Mouse (Mus musculus) E14TG2a.4 (cell line): ENCODE data around the gene Cdh8.
"Not testable (repeated sequence)": the region's sequence is repeated elsewhere in the genome, so short reads cannot be mapped to it uniquely, and the experiment has no call there.

ENCODE experiments used
- CTCF ChIP-seq: conservative IDR thresholded peaks from 2 replicates; pipeline ENCODE4 v1.5.1; 2014; ENCODE audit warnings: low read length
- NANOG ChIP-seq: IDR thresholded peaks from 2 replicates; pipeline ENCODE4 v1.6.1; 2014; ENCODE audit warnings: borderline replicate concordance, low read length, mixed read lengths
- POU5F1 ChIP-seq: IDR thresholded peaks from 2 replicates; pipeline ENCODE4 v1.6.1; 2014; ENCODE audit warnings: low read length, borderline replicate concordance

DNA sequence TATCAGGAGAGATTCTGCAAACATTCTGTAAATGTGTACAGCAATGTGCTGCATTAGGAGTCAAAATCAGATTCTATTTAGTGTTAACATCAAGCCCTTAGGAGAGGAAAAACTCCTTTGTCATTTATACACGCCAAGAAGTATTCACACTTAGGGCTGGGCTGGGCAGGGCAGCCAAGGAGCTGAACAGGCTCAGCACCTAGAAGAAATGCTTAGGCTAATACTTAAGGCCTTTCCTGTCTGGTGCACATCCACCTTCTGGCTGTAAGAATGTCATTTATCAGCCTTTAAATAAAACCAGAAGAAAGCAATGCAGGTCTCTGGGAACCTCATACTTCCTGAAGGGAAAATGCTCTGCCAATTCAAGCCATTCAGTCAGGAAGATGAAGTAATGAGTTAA is 271.5 kb downstream of the Cdh8 start:
- not testable (repeated sequence) for TF ChIP-seq CTCF, POU5F1, NANOG
